Mouse (Mus musculus) limb, embryonic 12.5 days (tissue): ENCODE results near the gene Pim3. TPM values are rescaled to one million over a fixed set of nuclear protein-coding genes. Genes with fewer than 3 reads are reported as not detected.

Experiments
- ATAC-seq: fragments of 200-750 bp; cut with Nextera tagmentation; 2 replicates; pipeline ENCODE4 v1.8.0; 2017; ENCODE audit warnings: low read depth, moderate TSS enrichment; ENCODE audit not compliant: insufficient number of reproducible peaks, insufficient read depth, low FRiP score, low TSS enrichment
- H3K27ac ChIP-seq: fragments of 300-500 bp; sonication (generic); 2 replicates; pipeline ENCODE4 v1.5.1; 2016; ENCODE audit warnings: mild to moderate bottlenecking, moderate library complexity
- H3K27me3 ChIP-seq: fragments of 300-500 bp; sonication (generic); 2 replicates; pipeline ENCODE4 v1.6.1; 2016; ENCODE audit warnings: mild to moderate bottlenecking, moderate library complexity
- H3K36me3 ChIP-seq: fragments of 300-500 bp; sonication (generic); 2 replicates; pipeline ENCODE4 v1.6.1; 2016; ENCODE audit warnings: mild to moderate bottlenecking, moderate library complexity
- H3K4me1 ChIP-seq: fragments of 300-500 bp; sonication (generic); replicated peaks from 2 replicates; pipeline ENCODE4 v1.6.1; 2016
- H3K4me2 ChIP-seq: fragments of 300-500 bp; sonication (generic); 2 replicates; pipeline ENCODE4 v1.6.1; 2016; ENCODE audit warnings: mild to moderate bottlenecking, moderate library complexity
- H3K4me3 ChIP-seq: fragments of 300-500 bp; sonication (generic); replicated peaks from 2 replicates; pipeline ENCODE4 v1.5.1; 2016; ENCODE audit warnings: mild to moderate bottlenecking
- H3K9ac ChIP-seq: fragments of 300-500 bp; sonication (generic); replicated peaks from 2 replicates; pipeline ENCODE4 v1.6.1; 2016; ENCODE audit warnings: mild to moderate bottlenecking, moderate library complexity
- H3K9me3 ChIP-seq: fragments of 300-500 bp; sonication (generic); 2 replicates; pipeline ENCODE4 v1.6.1; 2016; ENCODE audit warnings: mild to moderate bottlenecking, moderate library complexity
- WGBS: fragments of 180-500 bp; shearing (Covaris S2); methylation state at CpG from one replicate; pipeline ENCODE4 v1.1.7; 2016; 5-methylcytosine and 5-hydroxymethylcytosine counted together
- polyA plus RNA-seq: library from polyadenylated mRNA; unstranded; fragments of >200 nt; fragmentation: Nextera tagmentation; extraction: Ambion mirVana; gene quantifications from 2 replicates; pipeline ENCODE4 v1.2.1, GENCODE M21; 2016

Gene Pim3
- polyA plus RNA-seq, 1 experiment from 2014 or later = 53.9 TPM

DNA sequence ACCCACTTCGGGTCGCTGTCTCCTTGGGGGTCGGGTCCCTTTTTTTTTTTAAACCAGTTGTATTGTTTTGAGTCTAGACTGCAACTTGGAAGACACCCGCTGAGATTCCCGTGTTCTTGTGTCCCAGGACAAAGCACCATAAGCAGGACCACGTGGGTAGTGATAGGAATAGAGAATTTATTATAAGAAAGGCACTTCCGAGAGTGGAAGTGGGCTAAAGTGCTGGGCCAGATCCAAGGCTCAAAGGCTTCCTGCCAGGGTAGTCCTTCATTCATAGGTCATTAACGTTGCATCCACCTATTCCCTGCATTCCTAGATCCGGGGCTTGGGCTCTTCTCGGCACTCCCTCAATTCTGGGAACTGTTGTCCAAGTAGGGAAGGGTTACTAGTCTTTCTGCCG is 24.0 kb upstream of the Pim3 start:
- 3% methylated on average over 11 of the region's 11 CpGs for WGBS
- Histone ChIP-seq H3K9ac (no peak overlapping the region), H3K27ac (no peak overlapping the region), H3K9me3 (no peaks in the 10 kb centered on the region), H3K27me3 (no peaks in the 10 kb centered on the region), H3K4me1 (peaks cover 58% of the 10 kb centered on the region), H3K36me3 (no peaks in the 10 kb centered on the region), H3K4me3 (peak overlapping the region; percentile 44), H3K4me2 (peak overlapping the region; percentile 73)
- ATAC-seq = no peak

GRCm38 (mm10) chr15:88839271-88839670 is 22.7 kb upstream of the Pim3 start:
- Histone ChIP-seq H3K4me3 (no peak overlapping the region), H3K9ac (peak overlapping the region; percentile 5; the same call in 1 of the 2 replicates), H3K27ac (peak overlapping the region; percentile 93), H3K9me3 (no peaks in the 10 kb centered on the region), H3K4me2 (peak overlapping the region; percentile 28), H3K4me1 (peaks cover 69% of the 10 kb centered on the region), H3K36me3 (no peaks in the 10 kb centered on the region), H3K27me3 (no peaks in the 10 kb centered on the region)
- 27% methylated on average over 9 of the region's 9 CpGs for WGBS
- ATAC-seq = peak; percentile 88

DNA sequence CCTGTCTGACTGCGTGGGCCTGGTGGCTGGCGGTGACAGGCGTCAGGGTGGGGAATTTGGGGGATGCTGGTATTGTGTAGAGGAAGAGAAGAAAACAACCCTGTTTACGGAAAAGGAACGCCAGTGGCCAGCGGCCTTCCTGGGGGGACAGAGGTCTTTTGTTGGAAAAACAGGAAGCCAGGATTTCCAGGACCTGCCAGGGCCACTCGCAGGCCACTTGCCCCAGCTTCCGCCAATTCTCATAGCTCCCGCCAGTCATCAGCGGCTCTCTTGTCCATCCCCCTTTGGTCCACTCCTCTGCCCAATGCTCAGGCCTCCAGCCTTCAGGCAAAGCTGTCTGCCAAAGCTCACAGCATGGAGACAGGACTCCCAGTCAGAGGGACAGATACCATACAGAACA is 21.9 kb upstream of the Pim3 start:
- Histone ChIP-seq H3K9ac (0 out of 2 replicates have a peak overlapping the region, but pooled peaks have one; percentile 31), H3K4me2 (no peak overlapping the region), H3K36me3 (no peaks in the 10 kb centered on the region), H3K27ac (peak overlapping the region; percentile 93), H3K4me1 (peaks cover 69% of the 10 kb centered on the region), H3K4me3 (no peak overlapping the region), H3K9me3 (no peaks in the 10 kb centered on the region), H3K27me3 (no peaks in the 10 kb centered on the region)
- WGBS = 61% methylated on average over 10 of the region's 10 CpGs
- ATAC-seq = no peak

DNA sequence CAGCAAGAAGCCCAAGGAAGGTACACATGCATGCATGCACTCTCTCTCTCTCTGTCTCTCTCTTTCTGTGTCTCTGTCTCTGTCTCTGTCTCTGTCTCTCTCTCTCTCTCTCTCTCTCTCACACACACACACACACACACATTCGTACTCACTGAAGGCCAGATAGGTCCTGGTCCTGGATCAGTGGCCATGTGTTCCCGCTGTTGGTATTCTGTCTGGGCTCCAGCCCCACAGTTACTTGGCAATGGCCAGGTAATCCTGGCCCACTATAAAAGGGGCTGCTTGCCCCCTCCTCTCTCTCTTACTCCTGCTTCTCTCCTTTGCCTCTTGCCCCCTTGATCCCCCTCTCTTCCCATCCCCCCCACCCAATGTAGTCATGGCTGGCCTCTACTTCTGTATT is 20.8 kb upstream of the Pim3 start:
- no peak overlapping the region for H3K4me3 ChIP-seq
- peaks cover 69% of the 10 kb centered on the region for H3K4me1 ChIP-seq
- ATAC-seq = no peak
- 84% methylated on average over 2 of the region's 2 CpGs for WGBS
- no peak overlapping the region for H3K4me2 ChIP-seq
- no peaks in the 10 kb centered on the region for H3K36me3 ChIP-seq
- H3K27ac ChIP-seq = peak overlapping the region; percentile 60
- no peaks in the 10 kb centered on the region for H3K27me3 ChIP-seq
- no peaks in the 10 kb centered on the region for H3K9me3 ChIP-seq
- H3K9ac ChIP-seq = no peak overlapping the region

- Histone ChIP-seq H3K27ac (no peak overlapping the region; the same call in 1 of the 2 replicates), H3K36me3 (no peaks in the 10 kb centered on the region), H3K4me1 (peaks cover 66% of the 10 kb centered on the region), H3K4me2 (no peak overlapping the region), H3K27me3 (no peaks in the 10 kb centered on the region), H3K4me3 (no peak overlapping the region), H3K9ac (no peak overlapping the region), H3K9me3 (no peaks in the 10 kb centered on the region)
- ATAC-seq = no peak
- 88% methylated on average over 3 of the region's 3 CpGs for WGBS
Measured at GRCm38 (mm10) chr15:88841580-88842299, 20.2 kb upstream of the Pim3 start.

DNA sequence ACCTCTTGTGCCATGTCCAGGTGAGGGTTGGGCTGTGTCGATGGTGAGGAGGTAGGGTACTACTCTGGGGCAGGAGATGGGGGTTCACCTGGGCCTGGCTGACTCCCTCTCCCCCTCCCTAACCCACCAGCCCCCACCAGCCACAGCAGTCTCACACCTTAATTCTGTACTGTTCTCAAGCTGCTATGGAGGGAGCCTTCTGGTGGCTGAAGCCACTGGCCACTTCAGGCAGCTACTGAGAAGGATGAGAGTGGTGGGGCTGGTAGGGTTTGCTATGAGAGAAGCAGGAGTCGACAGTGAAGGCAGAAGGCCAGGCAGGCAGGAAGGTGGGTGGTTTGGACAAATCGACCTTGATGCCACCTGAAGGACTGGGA is 19.7 kb upstream of the Pim3 start:
- Histone ChIP-seq H3K27ac (0 out of 2 replicates have a peak overlapping the region, but pooled peaks have one; percentile 12), H3K4me1 (peaks cover 61% of the 10 kb centered on the region), H3K9me3 (no peaks in the 10 kb centered on the region), H3K4me3 (no peak overlapping the region), H3K4me2 (no peak overlapping the region), H3K36me3 (no peaks in the 10 kb centered on the region), H3K9ac (no peak overlapping the region), H3K27me3 (no peaks in the 10 kb centered on the region)
- no peak for ATAC-seq
- 82% methylated on average over 3 of the region's 3 CpGs for WGBS

- WGBS = 31% methylated on average over 8 of the region's 8 CpGs
- H3K4me1 ChIP-seq = peaks cover 52% of the 10 kb centered on the region
Measured at GRCm38 (mm10) chr15:88843486-88844097, 18.4 kb upstream of the Pim3 start.

DNA sequence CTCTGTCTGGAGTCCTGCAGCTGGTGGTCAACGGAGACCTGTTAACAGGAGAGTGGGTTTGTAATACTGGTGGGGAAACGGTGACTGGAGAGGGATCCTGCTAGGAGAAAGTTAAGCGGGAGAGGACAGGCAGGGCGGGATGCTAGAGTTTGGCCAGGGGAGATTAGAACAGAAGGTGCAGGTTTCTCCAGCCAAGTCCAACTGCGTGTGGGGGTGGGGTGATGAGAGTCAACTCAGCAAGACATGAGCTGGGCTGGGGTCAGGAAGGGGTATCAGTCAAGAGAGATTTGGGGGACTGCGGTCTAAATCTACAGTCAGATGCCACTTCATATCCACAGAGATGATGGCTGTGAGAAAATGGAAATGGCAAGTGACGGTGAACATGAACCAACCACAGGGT is 17.0 kb upstream of the Pim3 start:
- no peak for ATAC-seq
- Histone ChIP-seq H3K4me3 (no peak overlapping the region), H3K27ac (no peak overlapping the region), H3K9me3 (no peaks in the 10 kb centered on the region), H3K27me3 (no peaks in the 10 kb centered on the region), H3K4me2 (no peak overlapping the region), H3K9ac (no peak overlapping the region), H3K36me3 (no peaks in the 10 kb centered on the region), H3K4me1 (peaks cover 39% of the 10 kb centered on the region)
- WGBS = 90% methylated on average over 7 of the region's 7 CpGs

More at GRCm38 (mm10) chr15:88843486-88844097, 18.4 kb upstream of the Pim3 start:
- Histone ChIP-seq H3K36me3 (no peaks in the 10 kb centered on the region), H3K27me3 (no peaks in the 10 kb centered on the region), H3K27ac (peak overlapping the region; percentile 76), H3K4me3 (no peak overlapping the region), H3K9ac (0 out of 2 replicates have a peak overlapping the region, but pooled peaks have one; percentile 4), H3K4me2 (no peak overlapping the region), H3K9me3 (no peaks in the 10 kb centered on the region)
- peak; percentile 66 for ATAC-seq

DNA sequence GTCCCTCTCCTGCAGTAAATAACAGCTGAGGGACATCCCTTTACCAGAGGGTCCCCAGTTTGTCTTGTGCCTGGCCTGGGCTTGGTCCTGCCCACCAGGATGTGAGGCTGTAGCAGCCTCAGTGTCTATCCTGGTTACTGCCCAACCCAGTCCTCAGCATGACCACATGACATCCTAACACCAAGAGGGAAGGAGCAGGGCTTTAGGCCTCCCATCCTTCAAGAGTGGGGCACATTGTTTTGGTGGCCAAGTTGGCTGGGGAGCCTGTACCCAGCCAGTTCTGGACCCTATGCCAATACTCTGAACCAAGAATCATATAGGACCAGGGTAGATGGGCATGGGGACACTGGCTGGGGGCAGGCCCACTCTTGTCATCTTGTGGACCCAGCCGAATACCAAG is 13.3 kb upstream of the Pim3 start:
- ATAC-seq = no peak
- no peak overlapping the region for H3K27ac ChIP-seq
- H3K9me3 ChIP-seq = no peaks in the 10 kb centered on the region
- no peak overlapping the region for H3K9ac ChIP-seq
- H3K27me3 ChIP-seq = no peaks in the 10 kb centered on the region
- no peaks in the 10 kb centered on the region for H3K36me3 ChIP-seq
- H3K4me3 ChIP-seq = no peak overlapping the region
- H3K4me1 ChIP-seq = peaks cover 25% of the 10 kb centered on the region
- WGBS = 88% methylated on average over 1 of the region's 1 CpGs
- no peak overlapping the region for H3K4me2 ChIP-seq

- Histone ChIP-seq H3K27me3 (no peaks in the 10 kb centered on the region), H3K9me3 (no peaks in the 10 kb centered on the region), H3K4me2 (no peak overlapping the region), H3K4me1 (peaks cover 24% of the 10 kb centered on the region), H3K27ac (no peak overlapping the region), H3K4me3 (no peak overlapping the region), H3K9ac (no peak overlapping the region), H3K36me3 (no peaks in the 10 kb centered on the region)
- 90% methylated on average over 2 of the region's 2 CpGs for WGBS
- no peak for ATAC-seq
Measured at GRCm38 (mm10) chr15:88849621-88850020, 12.4 kb upstream of the Pim3 start.

GRCm38 (mm10) chr15:88850146-88850826 is 11.7 kb upstream of the Pim3 start:
- H3K4me3 ChIP-seq = no peak overlapping the region
- 69% methylated on average over 10 of the region's 10 CpGs for WGBS
- H3K27me3 ChIP-seq = no peaks in the 10 kb centered on the region
- peak overlapping the region; percentile 23; the same call in 1 of the 2 replicates for H3K27ac ChIP-seq
- no peak overlapping the region for H3K4me2 ChIP-seq
- H3K9me3 ChIP-seq = no peaks in the 10 kb centered on the region
- no peak for ATAC-seq
- no peaks in the 10 kb centered on the region for H3K36me3 ChIP-seq
- no peak overlapping the region for H3K9ac ChIP-seq
- peaks cover 31% of the 10 kb centered on the region for H3K4me1 ChIP-seq
